Mouse (Mus musculus) megakaryocyte-erythroid progenitor cell, adult 5-6 weeks (primary cell): ENCODE measurements around the gene AI854703. TPM values are rescaled to one million over a fixed set of nuclear protein-coding genes. Genes with fewer than 3 reads are reported as not detected.

Experiments
- ATAC-seq: replicated peaks from 2 replicates; pipeline ENCODE4 v1.8.0; 2016; ENCODE audit warnings: mild to moderate bottlenecking, inconsistent platforms; ENCODE audit not compliant: severe bottlenecking, poor library complexity, low FRiP score, low TSS enrichment
- total RNA-seq, 2 experiments: library from RNA; stranded (forward) in 1 of 2; stranded (reverse) in 1 of 2; fragments of 200-1000, 215-1000 nt in 1 of 2; fragments of >200 nt in 1 of 2; fragmentation: Nextera tagmentation in 1 of 2; gene quantifications; 2 replicates each; pipeline ENCODE4 v1.2.3; 2014 to 2017

AI854703 gene
- total RNA-seq, 2 experiments from 2014 or later = 1.4 to 1.9 TPM

DNA sequence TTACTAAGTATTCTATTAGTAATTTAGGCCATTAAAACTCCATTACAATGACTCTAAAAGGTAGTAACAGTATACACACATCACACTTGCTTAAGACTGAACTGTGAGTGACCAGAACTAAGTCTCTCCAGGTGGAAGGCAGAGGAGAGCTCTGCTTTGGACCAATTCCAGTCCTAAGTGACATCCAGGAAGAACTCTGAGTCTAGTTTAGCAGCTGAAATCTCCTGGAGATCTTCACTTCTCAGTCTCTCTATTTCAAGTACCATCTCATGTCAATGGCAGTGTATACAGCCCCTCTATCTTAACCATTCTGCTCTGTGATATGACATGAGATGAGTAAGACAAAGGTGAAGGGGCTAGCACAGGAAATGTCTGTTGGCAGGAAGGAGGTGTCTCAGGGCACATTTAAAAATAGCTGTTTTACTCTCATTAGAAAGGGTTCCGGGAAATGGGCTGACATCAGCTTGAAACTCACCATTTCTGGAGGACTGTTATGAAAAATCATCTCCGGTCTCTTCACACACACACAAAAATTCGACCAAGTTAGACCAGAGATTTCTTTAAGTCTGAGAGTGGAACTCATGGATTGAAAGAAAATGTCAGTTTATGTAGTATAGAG, 55.0 kb downstream of the AI854703 start:
- ATAC-seq = no peak

DNA sequence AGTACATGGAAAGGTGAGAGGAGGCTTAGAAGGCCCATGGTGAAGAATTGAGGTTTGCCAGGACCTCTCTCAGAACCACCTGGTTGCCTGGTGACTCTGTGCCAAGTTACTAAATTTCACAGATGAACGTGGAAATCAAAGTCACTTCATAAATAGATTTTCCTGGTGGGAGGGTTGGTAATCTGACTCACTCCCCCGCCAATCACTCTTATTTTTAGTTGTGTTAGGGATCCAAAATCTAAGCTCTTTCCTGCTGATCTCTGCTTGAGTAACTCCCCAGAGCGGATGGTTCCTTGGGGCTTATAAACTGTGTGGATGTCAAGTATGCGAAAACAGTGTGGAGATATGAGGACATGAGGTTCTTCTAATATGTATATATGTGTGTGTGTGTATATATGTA, 55.7 kb downstream of the AI854703 start:
- ATAC-seq = no peak

Other genes with a start within 250 kb of the AI854703 start
- 8.4 and 9.1 TPM in 2 replicates for gene Krba1, start 231.2 kb upstream of the AI854703 start, total RNA-seq (2014; fragmentation: Nextera tagmentation)
- gene Krba1, start 231.2 kb upstream of the AI854703 start, total RNA-seq (2017) = 4.8 and 8.0 TPM in 2 replicates
- 0.33 and 0.67 TPM in 2 replicates for gene Zfp467, start 180.9 kb upstream of the AI854703 start, total RNA-seq (2014; fragmentation: Nextera tagmentation)
- gene Zfp467, start 180.9 kb upstream of the AI854703 start, total RNA-seq (2017) = 0.33 TPM in 1 of 2 replicates, not detected in the other
- gene Sspo, start 178.5 kb upstream of the AI854703 start, total RNA-seq (2014; fragmentation: Nextera tagmentation) = not detected in 2 replicates
- not detected in 2 replicates for gene Sspo, start 178.5 kb upstream of the AI854703 start, total RNA-seq (2017)
- gene Atp6v0e2, start 89.1 kb upstream of the AI854703 start, total RNA-seq (2014; fragmentation: Nextera tagmentation) = not detected in 2 replicates
- gene Atp6v0e2, start 89.1 kb upstream of the AI854703 start, total RNA-seq (2017) = not detected in 2 replicates
- 8.7 and 17.0 TPM in 2 replicates for gene Lrrc61, start 72.0 kb upstream of the AI854703 start, total RNA-seq (2014; fragmentation: Nextera tagmentation)
- 1.8 and 3.3 TPM in 2 replicates for gene Lrrc61, start 72.0 kb upstream of the AI854703 start, total RNA-seq (2017)
- gene Rarres2, start 54.0 kb upstream of the AI854703 start, total RNA-seq (2014; fragmentation: Nextera tagmentation) = not detected in 2 replicates
- gene Rarres2, start 54.0 kb upstream of the AI854703 start, total RNA-seq (2017) = 0.05 TPM in 1 of 2 replicates, not detected in the other
- gene Gm45021, start 37.2 kb upstream of the AI854703 start, total RNA-seq (2014; fragmentation: Nextera tagmentation) = not detected in 2 replicates
- not detected in 2 replicates for gene Gm45021, start 37.2 kb upstream of the AI854703 start, total RNA-seq (2017)
- gene Repin1, start 32.9 kb upstream of the AI854703 start, total RNA-seq (2014; fragmentation: Nextera tagmentation) = 9.7 and 17.1 TPM in 2 replicates
- gene Repin1, start 32.9 kb upstream of the AI854703 start, total RNA-seq (2017) = 9.8 and 14.7 TPM in 2 replicates
- not detected in 2 replicates for gene Gm44965, start 32.8 kb upstream of the AI854703 start, total RNA-seq (2014; fragmentation: Nextera tagmentation)
- gene Gm44965, start 32.8 kb upstream of the AI854703 start, total RNA-seq (2017) = not detected in 2 replicates
- gene Zfp775, start 24.7 kb upstream of the AI854703 start, total RNA-seq (2014; fragmentation: Nextera tagmentation) = 1.7 and 1.9 TPM in 2 replicates
- 2.0 and 3.0 TPM in 2 replicates for gene Zfp775, start 24.7 kb upstream of the AI854703 start, total RNA-seq (2017)
- 7.1 and 7.8 TPM in 2 replicates for gene Gimap8, start 20.5 kb downstream of the AI854703 start, total RNA-seq (2014; fragmentation: Nextera tagmentation)
- gene Gimap8, start 20.5 kb downstream of the AI854703 start, total RNA-seq (2017) = 1.4 and 8.0 TPM in 2 replicates
- gene Gimap9, start 49.4 kb downstream of the AI854703 start, total RNA-seq (2014; fragmentation: Nextera tagmentation) = 15.2 and 18.7 TPM in 2 replicates
- 34.5 and 49.2 TPM in 2 replicates for gene Gimap9, start 49.4 kb downstream of the AI854703 start, total RNA-seq (2017)
- 12.5 and 18.0 TPM in 2 replicates for gene Gimap4, start 57.8 kb downstream of the AI854703 start, total RNA-seq (2014; fragmentation: Nextera tagmentation)
- gene Gimap4, start 57.8 kb downstream of the AI854703 start, total RNA-seq (2017) = 3.0 and 61.5 TPM in 2 replicates
- 21.8 and 27.8 TPM in 2 replicates for gene Gimap6, start 81.5 kb downstream of the AI854703 start, total RNA-seq (2014; fragmentation: Nextera tagmentation)
- 48.2 and 58.4 TPM in 2 replicates for gene Gimap6, start 81.5 kb downstream of the AI854703 start, total RNA-seq (2017)
- gene Gm28053, start 91.8 kb downstream of the AI854703 start, total RNA-seq (2014; fragmentation: Nextera tagmentation) = 2.9 TPM in 1 of 2 replicates, not detected in the other
- gene Gm28053, start 91.8 kb downstream of the AI854703 start, total RNA-seq (2017) = 96.6 TPM in 1 of 2 replicates, not detected in the other
- gene Gimap7, start 91.9 kb downstream of the AI854703 start, total RNA-seq (2014; fragmentation: Nextera tagmentation) = 1.4 and 4.8 TPM in 2 replicates
- 2.1 and 4.6 TPM in 2 replicates for gene Gimap7, start 91.9 kb downstream of the AI854703 start, total RNA-seq (2017)
- 4.8 and 20.1 TPM in 2 replicates for gene Gimap1, start 112.3 kb downstream of the AI854703 start, total RNA-seq (2014; fragmentation: Nextera tagmentation)
- 10.8 and 12.9 TPM in 2 replicates for gene Gimap1, start 112.3 kb downstream of the AI854703 start, total RNA-seq (2017)
- gene Gimap5, start 119.4 kb downstream of the AI854703 start, total RNA-seq (2014; fragmentation: Nextera tagmentation) = 6.1 and 11.7 TPM in 2 replicates
- gene Gimap5, start 119.4 kb downstream of the AI854703 start, total RNA-seq (2017) = 1.5 and 5.8 TPM in 2 replicates
- 6.4 and 19.7 TPM in 2 replicates for gene Gimap3, start 144.1 kb downstream of the AI854703 start, total RNA-seq (2014; fragmentation: Nextera tagmentation)
- gene Gimap3, start 144.1 kb downstream of the AI854703 start, total RNA-seq (2017) = 0.88 and 6.2 TPM in 2 replicates
- gene Tmem176a, start 214.2 kb downstream of the AI854703 start, total RNA-seq (2014; fragmentation: Nextera tagmentation) = 5.4 and 11.3 TPM in 2 replicates
- 5.1 and 31.3 TPM in 2 replicates for gene Tmem176a, start 214.2 kb downstream of the AI854703 start, total RNA-seq (2017)
- gene Tmem176b, start 214.7 kb downstream of the AI854703 start, total RNA-seq (2014; fragmentation: Nextera tagmentation) = 6.7 and 12.4 TPM in 2 replicates
- 14.4 and 24.5 TPM in 2 replicates for gene Tmem176b, start 214.7 kb downstream of the AI854703 start, total RNA-seq (2017)
- 0.30 TPM in 1 of 2 replicates, not detected in the other for gene Aoc1, start 246.1 kb downstream of the AI854703 start, total RNA-seq (2014; fragmentation: Nextera tagmentation)
- gene Aoc1, start 246.1 kb downstream of the AI854703 start, total RNA-seq (2017) = not detected in 2 replicates